Mouse (Mus musculus): ENCODE data around the gene Vars.
A peak's percentile ranks its signal among the peaks of the same experiment; 100 is the strongest.

Gene Vars

DNA sequence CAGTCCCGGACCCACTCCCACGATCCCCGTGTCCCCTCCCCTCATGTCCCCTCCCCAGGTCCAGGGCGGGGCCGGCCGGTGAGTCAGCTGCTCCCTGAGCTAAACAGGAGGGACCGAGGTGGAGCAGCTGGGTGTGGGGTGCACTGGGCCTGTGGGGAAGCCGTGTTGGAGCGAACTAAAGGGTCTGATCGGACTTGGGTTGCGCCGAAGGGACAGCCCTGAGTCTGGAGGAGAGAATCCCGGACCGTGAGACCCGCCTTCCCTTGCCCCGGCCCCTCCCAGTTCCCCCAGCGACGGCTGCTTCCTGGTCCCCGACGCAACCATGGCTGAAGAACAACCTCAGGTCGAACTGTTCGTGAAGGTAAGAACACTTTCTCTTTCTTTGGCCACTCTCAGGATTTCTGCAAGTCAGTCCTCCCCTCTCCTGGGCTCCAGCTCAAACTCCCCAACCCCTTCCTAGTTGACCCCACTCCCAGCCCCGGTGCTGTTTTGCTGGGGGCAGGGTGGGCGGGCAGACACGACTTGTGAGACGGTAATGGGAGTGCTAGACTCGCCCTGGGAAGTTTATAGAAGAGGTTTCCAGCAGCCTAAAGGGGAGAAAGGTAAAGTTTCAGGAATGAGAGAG is 49.5 kb downstream of the Vars start:
- DNase-seq: peak in 1 of 2 experiments; percentile 49

DNA sequence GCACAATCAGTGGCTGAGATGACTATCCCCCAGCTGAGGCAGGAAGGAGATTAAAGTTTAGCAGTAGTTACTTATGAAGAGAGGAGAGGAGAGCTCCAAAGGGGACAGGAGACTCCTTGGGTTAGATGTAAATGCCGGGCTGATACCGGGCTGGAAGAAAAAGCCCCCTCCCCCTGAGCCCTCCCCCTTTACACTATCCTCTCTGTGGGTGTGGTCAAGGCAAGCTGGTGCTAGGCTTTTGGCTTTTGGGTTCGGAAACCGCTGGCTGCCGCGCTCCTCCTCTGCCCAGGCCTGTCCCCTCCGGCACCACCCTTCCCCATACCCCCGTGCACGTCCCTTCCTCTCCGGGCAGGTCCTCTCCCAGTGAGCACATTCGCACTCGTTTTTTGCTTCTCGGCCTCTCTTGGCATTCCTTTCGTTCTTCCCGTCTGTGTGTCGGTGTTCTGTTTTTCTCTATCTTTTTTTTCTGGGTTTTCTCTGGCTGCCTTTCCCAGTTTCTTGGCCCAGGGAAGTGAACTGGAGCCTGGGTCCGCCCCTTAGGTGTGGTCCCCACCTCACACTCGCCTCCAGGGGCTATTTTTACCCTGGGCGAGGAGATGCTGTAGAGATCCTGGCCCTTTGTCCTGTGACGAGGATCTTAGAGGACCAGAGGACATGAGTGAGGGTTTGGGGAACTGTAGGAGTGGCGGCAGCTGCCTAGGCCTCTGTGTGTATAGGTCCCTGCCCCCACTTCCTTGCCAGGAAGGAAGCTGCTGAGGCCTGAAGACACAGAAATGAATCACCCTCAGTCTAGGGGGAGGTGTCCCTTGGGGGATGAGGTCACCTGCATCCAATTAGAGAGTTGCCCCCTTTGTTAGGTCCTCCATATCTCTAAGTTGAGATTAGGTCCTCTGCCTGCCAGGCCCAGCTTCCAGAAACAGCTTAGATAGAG is 50.6 kb downstream of the Vars start:
- DNase-seq: peak; percentile 68 to 80

DNA sequence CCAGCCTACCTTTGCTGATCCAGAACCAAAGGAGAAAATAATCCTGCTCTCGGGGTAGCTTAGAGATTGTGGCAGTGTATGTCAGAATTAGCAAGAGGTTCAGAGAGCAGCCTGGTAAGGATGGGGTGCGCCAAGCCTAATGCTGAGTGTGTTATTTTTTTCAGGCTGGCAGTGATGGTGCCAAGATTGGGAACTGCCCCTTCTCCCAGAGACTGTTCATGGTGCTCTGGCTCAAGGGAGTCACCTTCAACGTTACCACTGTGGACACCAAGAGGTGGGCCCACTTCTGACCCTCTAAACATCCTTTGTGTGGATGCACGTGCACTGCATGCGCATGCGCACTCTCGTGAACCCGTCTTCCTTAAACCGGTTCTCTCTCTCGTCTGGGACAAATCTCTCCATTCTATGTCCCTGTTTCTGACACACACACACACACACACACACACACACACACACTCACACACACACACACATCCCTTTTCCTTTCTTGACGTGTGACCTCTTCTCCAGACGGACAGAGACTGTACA is 51.5 kb downstream of the Vars start:
- no peak for DNase-seq

DNA sequence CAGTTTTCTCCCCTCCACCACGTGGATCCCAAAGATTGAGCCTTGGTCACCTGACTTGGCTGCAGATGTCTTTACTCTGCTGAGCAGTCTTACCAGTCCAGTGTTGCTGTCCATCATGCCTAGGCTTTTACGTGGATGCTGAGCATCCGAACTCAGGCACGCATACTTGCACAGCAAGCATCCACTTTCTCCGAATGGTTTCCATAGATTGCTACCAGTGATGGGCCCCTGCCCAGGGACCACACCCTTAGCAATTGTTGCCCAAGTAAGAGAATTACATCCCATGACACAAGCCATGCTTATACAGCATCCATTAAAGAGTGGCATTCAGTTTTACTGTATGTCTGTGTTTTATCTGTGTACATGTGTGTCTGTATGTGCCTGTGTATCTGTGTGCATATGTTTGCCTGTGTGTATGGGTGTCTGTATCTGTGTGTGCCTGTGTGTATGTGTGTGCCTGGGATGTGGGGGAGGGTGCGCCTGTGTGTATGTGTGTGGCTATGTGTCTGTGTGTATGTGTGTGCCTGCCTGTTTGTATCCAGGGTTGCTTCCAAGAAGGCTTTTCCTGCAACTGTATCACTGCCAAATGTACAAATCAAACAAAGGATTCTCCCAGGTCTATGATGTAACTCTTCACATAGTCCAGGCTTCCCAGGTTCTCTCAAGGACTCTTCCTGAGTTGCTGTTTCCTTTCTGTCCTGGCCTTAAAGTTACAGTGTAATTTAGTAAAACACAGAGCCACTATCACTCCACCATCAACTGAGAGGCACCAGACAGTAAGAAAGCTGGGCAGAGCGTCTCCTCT is 55.1 kb downstream of the Vars start:
- no peak for DNase-seq

DNA sequence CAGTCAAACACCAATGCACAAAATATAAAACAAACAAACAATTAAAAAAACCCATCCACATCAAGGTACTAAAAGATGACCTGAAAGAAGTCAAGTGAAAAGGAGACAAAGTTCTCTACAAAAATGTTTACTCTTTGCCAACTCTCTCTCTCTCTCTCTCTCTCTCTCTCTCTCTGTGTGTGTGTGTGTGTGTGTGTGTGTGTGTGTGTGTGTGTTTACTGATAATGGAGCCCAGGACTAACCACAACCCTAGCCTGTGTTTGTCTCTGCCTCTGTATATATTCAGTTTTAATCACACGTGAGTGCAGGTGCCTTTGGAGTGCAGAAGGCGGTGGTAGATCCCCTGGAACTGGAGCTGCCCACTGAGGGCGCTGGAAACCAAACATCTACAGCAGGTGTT is 56.3 kb downstream of the Vars start:
- no peak for DNase-seq

DNA sequence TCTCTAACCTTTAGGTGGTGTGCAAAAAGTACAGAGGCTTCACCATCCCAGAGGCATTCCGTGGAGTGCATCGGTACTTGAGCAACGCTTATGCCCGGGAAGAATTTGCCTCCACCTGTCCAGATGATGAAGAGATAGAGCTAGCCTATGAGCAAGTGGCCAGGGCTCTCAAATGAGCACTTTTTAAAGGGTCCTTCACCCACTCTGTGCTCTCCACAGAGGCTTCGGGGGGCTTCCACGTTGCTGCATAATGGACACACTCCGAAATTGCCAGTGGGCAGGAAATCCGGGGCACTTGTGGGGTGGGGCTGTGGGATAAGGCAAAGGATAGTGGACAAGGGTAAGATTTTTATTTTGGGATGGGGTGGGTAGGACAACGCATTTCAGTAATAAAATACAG is 57.5 kb downstream of the Vars start:
- peak in 1 of 2 experiments; percentile 25 for DNase-seq

DNA sequence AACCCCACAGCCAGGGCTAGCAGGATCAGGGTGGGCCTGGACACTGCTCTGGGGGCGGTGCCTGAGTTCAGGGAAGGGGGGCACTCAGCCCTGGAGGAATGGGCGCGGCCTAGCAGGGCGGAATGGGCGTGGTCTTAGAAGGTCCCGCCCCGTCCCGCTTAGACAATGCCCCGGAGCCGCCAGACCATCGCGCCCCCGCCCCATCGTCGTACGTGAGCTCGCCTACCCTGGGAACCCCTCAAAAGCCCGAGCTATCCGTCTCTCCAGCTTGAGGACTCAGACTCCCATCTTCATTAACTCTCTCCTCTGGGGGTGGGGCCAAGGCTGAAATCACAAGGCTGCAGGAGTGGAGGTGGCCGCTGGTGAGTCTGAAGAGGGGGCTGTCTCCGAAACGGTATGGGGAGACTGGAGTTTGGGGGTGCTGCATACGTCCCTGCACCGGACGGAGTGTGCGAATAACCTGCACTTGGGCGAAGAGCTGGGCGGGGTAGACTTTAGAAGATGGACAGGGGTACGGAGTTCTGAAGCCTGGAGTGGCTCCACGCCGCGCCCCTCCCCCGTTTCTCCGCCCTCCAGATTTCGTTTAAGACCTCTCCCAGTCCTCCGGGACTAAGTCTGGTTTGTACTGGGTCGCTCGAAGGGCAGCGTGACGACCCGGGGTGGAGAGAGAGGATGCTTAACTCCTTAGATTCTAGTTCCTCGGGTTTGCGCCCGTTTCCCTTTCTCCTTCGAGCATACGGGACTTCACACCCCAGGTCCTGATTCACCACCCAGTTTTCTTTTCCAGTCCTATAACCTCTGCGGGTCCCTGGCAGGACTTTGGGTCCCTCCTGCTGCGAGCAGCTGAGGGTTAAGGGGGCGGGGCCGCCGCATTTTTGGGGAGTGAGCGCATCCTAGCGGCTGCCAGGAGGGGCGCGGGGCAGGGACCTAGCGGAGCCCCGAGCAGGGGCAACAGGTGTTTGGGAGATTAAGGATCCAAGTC is 58.4 kb downstream of the Vars start, which contains the start of gene Ddah2:
TSS of gene Ddah2 (plus strand) at position 125 of the 982 bp plus-strand sequence.
- DNase-seq: peak; percentile 94 to 95

DNA sequence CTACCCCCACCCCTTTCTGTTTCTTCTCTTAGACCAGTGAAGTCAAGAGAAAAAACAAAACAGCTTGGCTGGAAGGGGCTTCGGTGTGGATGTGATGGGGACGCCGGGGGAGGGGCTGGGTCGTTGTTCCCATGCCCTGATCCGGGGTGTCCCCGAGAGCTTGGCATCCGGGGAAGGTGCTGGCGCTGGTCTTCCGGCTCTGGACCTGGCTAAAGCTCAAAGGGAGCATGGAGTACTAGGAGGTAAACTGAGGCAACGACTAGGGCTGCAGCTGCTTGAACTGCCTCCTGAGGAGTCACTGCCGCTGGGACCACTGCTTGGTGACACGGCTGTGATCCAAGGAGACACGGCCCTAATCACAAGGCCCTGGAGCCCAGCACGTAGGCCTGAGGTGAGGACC is 59.3 kb downstream of the Vars start:
- peak; percentile 49 to 50 for DNase-seq

DNA sequence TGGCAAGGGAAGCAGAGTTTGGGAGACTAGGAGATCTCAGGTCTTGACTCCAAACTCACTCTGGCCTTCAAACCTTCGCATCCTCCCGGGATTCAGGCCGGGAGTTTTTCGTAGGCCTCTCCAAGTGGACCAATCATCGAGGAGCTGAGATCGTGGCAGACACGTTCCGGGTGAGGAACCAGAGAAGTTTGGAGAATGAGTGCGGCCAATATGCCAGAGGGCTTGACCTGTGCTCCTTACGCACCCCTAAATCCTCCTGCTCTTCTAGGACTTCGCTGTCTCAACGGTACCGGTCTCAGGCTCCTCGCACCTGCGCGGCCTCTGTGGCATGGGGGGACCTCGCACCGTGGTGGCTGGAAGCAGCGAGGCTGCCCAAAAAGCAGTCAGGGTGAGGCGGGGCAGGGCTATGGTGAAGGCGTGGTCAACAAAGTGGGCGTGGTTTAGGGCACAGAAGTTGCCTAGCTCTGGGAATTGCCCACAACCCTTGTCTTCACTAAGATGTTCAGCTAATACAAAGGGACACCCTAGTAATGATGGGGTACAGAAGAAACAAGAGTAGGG is 60.0 kb downstream of the Vars start:
- peak; percentile 41 to 44 for DNase-seq

DNA sequence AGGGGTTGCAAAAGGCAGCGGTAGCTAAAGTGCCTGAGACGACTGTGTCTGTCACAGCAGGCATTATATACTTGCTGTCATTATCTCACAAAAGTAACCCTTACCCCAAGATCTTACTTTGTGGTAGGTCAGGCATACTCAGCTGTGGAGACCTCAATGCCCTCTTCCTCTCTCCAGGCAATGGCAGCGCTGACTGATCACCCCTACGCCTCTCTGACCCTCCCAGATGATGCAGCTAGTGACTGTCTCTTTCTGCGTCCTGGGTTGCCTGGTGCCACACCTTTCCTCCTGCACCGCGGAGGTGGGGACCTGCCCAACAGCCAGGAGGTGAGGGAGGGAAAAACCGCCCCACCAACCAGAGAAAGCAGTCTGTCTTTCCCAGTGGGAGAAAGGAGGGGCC is 60.5 kb downstream of the Vars start:
- no peak for DNase-seq

DNA sequence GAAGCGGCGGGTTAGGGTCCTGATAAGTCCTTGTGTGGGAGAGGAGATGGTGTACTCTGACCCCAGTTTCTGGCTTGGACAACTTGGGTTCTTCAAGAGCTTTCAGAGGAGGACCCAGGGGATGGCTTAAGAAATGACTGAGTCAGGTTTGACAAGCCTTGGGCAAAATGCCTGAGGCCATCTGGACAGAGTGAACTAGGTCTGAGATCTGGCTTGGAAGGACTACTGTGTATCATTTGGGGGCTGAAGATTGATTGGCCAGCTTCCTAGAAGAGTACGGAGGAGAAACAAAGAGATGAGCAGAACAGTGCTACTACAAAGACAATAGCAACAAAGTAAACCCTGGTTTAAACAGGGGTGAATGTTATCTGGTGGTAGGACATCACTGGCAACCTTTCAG is 62.7 kb downstream of the Vars start:
- peak; percentile 68 to 76 for DNase-seq

DNA sequence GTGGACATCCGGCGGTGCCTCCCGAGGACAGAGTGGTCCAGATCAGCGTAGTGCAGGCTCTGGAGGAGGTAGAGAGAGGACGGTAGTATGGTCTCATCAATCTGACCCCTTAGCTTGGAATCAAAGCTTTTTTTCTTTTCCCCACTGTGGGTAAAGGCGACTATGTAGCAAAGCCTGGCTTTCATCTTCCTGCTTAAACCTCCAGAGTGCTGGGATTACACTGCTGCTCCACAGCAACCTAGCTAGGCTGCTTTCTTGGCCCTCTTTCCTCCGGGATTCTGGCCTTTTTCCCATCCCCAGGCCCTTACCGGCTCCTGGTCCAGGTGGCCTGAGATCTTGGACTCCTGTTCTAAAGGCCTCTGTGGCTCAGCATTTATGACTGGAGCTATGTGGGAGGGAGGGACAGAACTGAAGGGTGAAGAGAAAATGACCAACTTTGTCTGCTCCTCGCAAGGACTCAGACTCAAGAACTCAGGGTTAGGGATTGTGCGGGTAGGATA is 63.6 kb downstream of the Vars start:
- DNase-seq: peak; percentile 79 to 85

DNA sequence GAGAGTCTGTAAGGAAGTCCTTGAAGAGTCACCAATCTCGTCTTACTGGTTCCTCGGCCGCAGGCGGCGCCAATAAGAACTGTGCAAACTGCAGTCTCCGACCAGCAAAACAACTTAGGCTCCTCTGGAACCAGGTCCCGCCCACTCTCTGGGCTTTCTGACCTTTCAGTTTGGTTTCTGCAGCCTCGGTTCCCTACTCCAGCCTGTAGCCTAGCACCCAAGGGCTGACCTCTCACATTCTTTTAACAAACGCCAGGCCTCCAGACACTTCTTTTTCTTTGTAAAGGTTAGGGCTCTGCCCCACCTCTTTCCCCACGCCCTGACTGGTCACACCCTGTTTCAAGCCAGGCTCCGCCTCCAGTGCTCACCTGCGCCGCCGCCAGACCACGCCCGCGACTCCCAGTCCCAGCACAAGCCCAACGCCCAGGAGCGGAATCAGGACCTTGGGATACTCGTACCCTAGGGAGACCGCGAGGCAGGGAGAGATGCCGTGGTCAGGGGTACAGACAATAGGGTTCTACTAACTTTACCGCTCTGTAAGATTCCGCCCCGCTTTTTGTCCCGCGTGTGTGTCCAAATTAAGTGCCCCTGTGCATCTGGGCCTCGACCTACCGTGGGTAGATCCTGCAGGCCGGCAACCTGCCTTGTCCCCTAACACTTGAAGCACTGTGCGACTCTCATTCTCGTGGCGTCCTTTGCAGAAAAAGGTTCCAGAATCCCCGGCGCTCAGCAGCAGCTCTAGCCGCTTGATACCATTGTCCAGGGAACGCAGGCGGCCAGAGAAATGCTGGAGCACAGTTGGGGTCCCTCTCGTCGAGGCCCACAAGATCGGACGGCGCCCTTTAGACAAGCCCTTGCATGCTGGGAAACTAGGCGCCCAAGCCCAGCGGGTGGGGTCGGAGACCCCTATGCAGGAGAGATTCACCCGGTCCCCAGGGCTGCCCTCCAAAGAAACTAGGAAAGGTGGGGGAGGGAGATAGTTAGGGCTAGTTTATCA is 64.5 kb downstream of the Vars start, which contains the start of gene Ly6g6c:
TSS of gene Ly6g6c (plus strand) at position 438 of the 997 bp plus-strand sequence.
- DNase-seq: peak; percentile 57 to 63
